Mouse (Mus musculus) C2C12 (cell line): ENCODE results near the gene B4galt5.

Experiments used
- CEBPB ChIP-seq: IDR thresholded peaks from one replicate; pipeline ENCODE4 v1.6.1; 2011; ENCODE audit warnings: low read depth, mild to moderate bottlenecking, control low read depth, moderate library complexity
- MAX ChIP-seq: IDR thresholded peaks from one replicate; pipeline ENCODE4 v1.6.1; 2011; ENCODE audit warnings: mild to moderate bottlenecking, control low read depth
- USF1 ChIP-seq: IDR thresholded peaks from one replicate; pipeline ENCODE4 v1.6.1; 2011; ENCODE audit warnings: low read depth, mild to moderate bottlenecking, control low read depth, moderate library complexity

- no peak for TF ChIP-seq MAX
- no peak for TF ChIP-seq USF1
- TF ChIP-seq CEBPB = no peak
These were observed 45.4 kb upstream of the B4galt5 start for GRCm38 (mm10) chr2:167394426-167394825.
